Mouse (Mus musculus) myocyte (in vitro differentiated cells): ENCODE data around the gene Slc41a2.

Experiments used
- POLR2A ChIP-seq: IDR thresholded peaks from one replicate; pipeline ENCODE4 v1.6.1; 2011; ENCODE audit warnings: low read depth, mild to moderate bottlenecking, control low read depth, moderate library complexity; ENCODE audit not compliant: insufficient read length
- POLR2AphosphoS2 ChIP-seq: IDR thresholded peaks from one replicate; pipeline ENCODE4 v1.6.1; 2011; ENCODE audit warnings: low read depth, control low read depth; ENCODE audit not compliant: insufficient read length
- USF1 ChIP-seq: IDR thresholded peaks from one replicate; pipeline ENCODE4 v1.6.1; 2011; ENCODE audit warnings: low read depth, mild to moderate bottlenecking, control low read depth, moderate library complexity

GRCm38 (mm10) chr10:83294746-83295145, 42.9 kb downstream of the Slc41a2 start:
- TF ChIP-seq POLR2A (no peak), USF1 (no peak), POLR2AphosphoS2 (no peak)
